Mouse (Mus musculus): ENCODE results near the gene Gfod1. TPM values are rescaled to one million over a fixed set of nuclear protein-coding genes. Genes with fewer than 3 reads are reported as not detected.

The Gfod1 gene
- total and polyA plus RNA-seq, 3 experiments, result 0.30 to 0.70 (median 0.36) TPM

GRCm38 (mm10) chr13:43182465-43183201, 121.3 kb downstream of the Gfod1 start:
- Histone ChIP-seq H3K9ac (ENCODE audit: insufficient read depth, low read depth) (no peak overlapping the region), H3K27ac (ENCODE audit: insufficient read depth, low read depth) (no peak overlapping the region), H3K36me3 (replicated peaks in 1 of 2; ENCODE audit: control insufficient read depth in 1 of 2, insufficient read depth in 1 of 2, low read length in 1 of 2) (no peaks in the 10 kb centered on the region), H3K27me3 (replicated peaks) (no peaks in the 10 kb centered on the region), H3K79me2 (replicated peaks; ENCODE audit: control insufficient read depth, extremely low read depth, insufficient read depth, poor library complexity, severe bottlenecking) (no peaks in the 10 kb centered on the region), H3K4me3 (replicated peaks in 1 of 3; ENCODE audit: low read depth in 2 of 3, low read length in 2 of 3, poor library complexity in 1 of 3) (no peak overlapping the region), H3K9me3 (replicated peaks; ENCODE audit: low read length) (peaks cover 3% of the 10 kb centered on the region), H3K4me2 (ENCODE audit: insufficient read depth, low read depth, poor library complexity, severe bottlenecking) (peak overlapping the region; percentile 82), H3K4me1 (ENCODE audit: control insufficient read depth in 1 of 2, insufficient read depth in 2 of 2) (peaks cover 3 to 5% of the 10 kb centered on the region in 2 experiments)
- DNase-seq (ENCODE audit: extremely low read depth), result peak; percentile 68
- in situ Hi-C loops (cut with MboI; ENCODE audit: low pct_ligation_motif_present, low pct_unique_long_range_greater_than_20kb, low sequenced_read_pairs) (loop anchor here (25.0 kb wide), 1 partner anchor 380 kb away; the partner anchor contains the start of gene Mcur1), dilution Hi-C loops (cut with MboI; ENCODE audit: extremely low pct_ligation_motif_present, extremely low pct_unique_long_range_greater_than_20kb, low sequenced_read_pairs) (no loop called here)
- no peak for TF ChIP-seq MEF2A (IDR thresholded peaks at IDR 0.05; ENCODE audit: borderline replicate concordance, low read depth, low read length)
- TF ChIP-seq ZC3H11A (IDR thresholded peaks at IDR 0.05; ENCODE audit: low read depth, low read length), result 0 out of 2 replicates have a peak, but pooled peaks have one; percentile 16
- 0 out of 2 replicates have a peak, but pooled peaks have one; percentile 21 for TF ChIP-seq MYC (IDR thresholded peaks at IDR 0.05; ENCODE audit: low read depth, low read length)
- TF ChIP-seq CTCF (conservative IDR thresholded peaks at IDR 0.05 in 1 of 2, IDR thresholded peaks at IDR 0.05 in 1 of 2; ENCODE audit: low read depth in 2 of 2, low read length in 2 of 2), result peak; percentile 87 to 88
- TF ChIP-seq RAD21 (IDR thresholded peaks at IDR 0.05; ENCODE audit: low read depth, low read length), result peak; percentile 81
- peak; percentile 77 for TF ChIP-seq SMC3 (IDR thresholded peaks at IDR 0.05; ENCODE audit: low read depth, low read length)

- no peaks in the 10 kb centered on the region for H3K36me3 ChIP-seq (replicated peaks in 1 of 2; ENCODE audit: control insufficient read depth in 1 of 2, insufficient read depth in 1 of 2, low read length in 1 of 2)
- H3K27me3 ChIP-seq (replicated peaks), result no peaks in the 10 kb centered on the region
- no peak overlapping the region for H3K4me3 ChIP-seq (replicated peaks in 1 of 3; ENCODE audit: low read depth in 2 of 3, low read length in 2 of 3, poor library complexity in 1 of 3)
- TF ChIP-seq NRF1 (IDR thresholded peaks at IDR 0.05; ENCODE audit: low read depth, low read length) (peak; percentile 63), USF1 (IDR thresholded peaks at IDR 0.05; ENCODE audit: low read depth, low read length) (no peak)
- no peaks in the 10 kb centered on the region for H3K79me2 ChIP-seq (replicated peaks; ENCODE audit: control insufficient read depth, extremely low read depth, insufficient read depth, poor library complexity, severe bottlenecking)
- H3K27ac ChIP-seq (ENCODE audit: insufficient read depth, low read depth), result no peak overlapping the region
- dilution Hi-C loops (cut with MboI; ENCODE audit: extremely low pct_ligation_motif_present, extremely low pct_unique_long_range_greater_than_20kb, low sequenced_read_pairs) (no loop called here), in situ Hi-C loops (cut with MboI; ENCODE audit: low pct_ligation_motif_present, low pct_unique_long_range_greater_than_20kb, low sequenced_read_pairs) (loop anchor here (25.0 kb wide), 1 partner anchor 381 kb away; the partner anchor contains the start of gene Mcur1)
- peaks cover 9 to 16% of the 10 kb centered on the region in 2 experiments for H3K4me1 ChIP-seq (ENCODE audit: control insufficient read depth in 1 of 2, insufficient read depth in 2 of 2)
- no peak overlapping the region for H3K4me2 ChIP-seq (ENCODE audit: insufficient read depth, low read depth, poor library complexity, severe bottlenecking)
- no peak for DNase-seq (ENCODE audit: extremely low read depth)
- peaks cover 3% of the 10 kb centered on the region for H3K9me3 ChIP-seq (replicated peaks; ENCODE audit: low read length)
- no peak overlapping the region for H3K9ac ChIP-seq (ENCODE audit: insufficient read depth, low read depth)
These were observed 122.9 kb downstream of the Gfod1 start for GRCm38 (mm10) chr13:43181104-43181503.

GRCm38 (mm10) chr13:43177317-43177716, 126.7 kb downstream of the Gfod1 start:
- Histone ChIP-seq H3K36me3 (replicated peaks in 1 of 2; ENCODE audit: control insufficient read depth in 1 of 2, insufficient read depth in 1 of 2, low read length in 1 of 2) (no peaks in the 10 kb centered on the region), H3K9ac (ENCODE audit: insufficient read depth, low read depth) (no peak overlapping the region), H3K27me3 (replicated peaks) (no peaks in the 10 kb centered on the region), H3K4me2 (ENCODE audit: insufficient read depth, low read depth, poor library complexity, severe bottlenecking) (no peak overlapping the region), H3K4me1 (ENCODE audit: control insufficient read depth in 1 of 2, insufficient read depth in 2 of 2) (peaks cover 10 to 38% of the 10 kb centered on the region in 2 experiments), H3K4me3 (replicated peaks in 1 of 3; ENCODE audit: low read depth in 2 of 3, low read length in 2 of 3, poor library complexity in 1 of 3) (no peak overlapping the region), H3K79me2 (replicated peaks; ENCODE audit: control insufficient read depth, extremely low read depth, insufficient read depth, poor library complexity, severe bottlenecking) (no peaks in the 10 kb centered on the region), H3K27ac (ENCODE audit: insufficient read depth, low read depth) (no peak overlapping the region), H3K9me3 (replicated peaks; ENCODE audit: low read length) (no peaks in the 10 kb centered on the region)
- in situ Hi-C loops (cut with MboI; ENCODE audit: low pct_ligation_motif_present, low pct_unique_long_range_greater_than_20kb, low sequenced_read_pairs), result loop anchor here (10.0 to 25.0 kb wide), 2 partner anchors 385 to 557 kb away; partner anchors contain the start of gene Mcur1
- TF ChIP-seq BHLHE40 (IDR thresholded peaks at IDR 0.05; ENCODE audit: low read depth, low read length) (0 out of 2 replicates have a peak, but pooled peaks have one; percentile 11), NELFE (IDR thresholded peaks at IDR 0.05; ENCODE audit: low read depth, low read length) (no peak)
- DNase-seq (ENCODE audit: extremely low read depth), result peak; percentile 48
- dilution Hi-C loops (cut with MboI; ENCODE audit: extremely low pct_ligation_motif_present, extremely low pct_unique_long_range_greater_than_20kb, low sequenced_read_pairs), result no loop called here
